Mouse (Mus musculus) sigmoid colon, adult 10 weeks (tissue): ENCODE measurements around the gene Kiss1r. TPM values are rescaled to one million over a fixed set of nuclear protein-coding genes. Genes with fewer than 3 reads are reported as not detected.

ENCODE experiments used
- polyA plus RNA-seq: library from polyadenylated mRNA; stranded (reverse); fragments of 350-450 nt; fragmentation: Illumina TruSeq; extraction: RNeasy Lipid Tissue Mini Kit (QIAGEN cat#74804); gene quantifications from one replicate; pipeline ENCODE4 v1.2.3, GENCODE M21; 2014; ENCODE audit warnings: low read depth, low replicate concordance

Gene Kiss1r
- polyA plus RNA-seq: 0.35 TPM

DNA sequence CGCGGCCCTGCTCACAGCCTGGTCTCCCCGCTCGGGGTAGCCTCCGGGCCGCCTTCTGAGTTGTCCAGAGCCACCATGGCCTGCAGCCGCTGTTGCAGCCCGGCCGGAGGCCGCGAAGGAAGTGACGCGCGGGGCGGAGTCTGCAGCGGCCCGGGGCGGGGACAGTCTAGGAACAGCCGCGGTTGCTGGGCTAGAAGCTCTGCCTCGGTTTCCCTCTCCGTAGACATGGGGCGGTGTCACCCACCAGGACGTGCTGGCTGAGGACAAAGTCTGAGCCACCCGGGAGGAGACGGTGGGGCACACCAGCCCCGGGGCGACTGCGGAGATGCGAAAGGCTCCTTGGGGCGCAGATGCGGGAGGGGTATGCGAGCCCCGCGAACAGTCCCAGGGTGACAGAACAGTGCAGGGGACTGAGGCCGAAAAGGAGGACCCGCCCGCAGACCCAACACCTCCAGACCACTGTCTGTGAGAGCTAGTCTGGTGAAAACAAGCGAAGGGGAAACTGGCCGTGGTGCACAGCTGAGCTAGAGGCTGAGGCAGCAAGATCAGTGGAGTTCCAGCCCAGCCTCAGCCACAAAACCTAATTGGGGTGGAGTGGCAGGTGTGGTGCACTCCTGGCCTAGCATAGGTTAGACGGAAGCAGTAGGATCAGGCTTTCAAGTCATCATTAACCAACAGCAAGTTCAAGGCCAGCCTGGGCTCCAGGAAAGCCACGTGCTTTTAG, at the start of gene Kiss1r:
TSS of gene Kiss1r (plus strand) at position 164 of the 724 bp plus-strand sequence.

DNA sequence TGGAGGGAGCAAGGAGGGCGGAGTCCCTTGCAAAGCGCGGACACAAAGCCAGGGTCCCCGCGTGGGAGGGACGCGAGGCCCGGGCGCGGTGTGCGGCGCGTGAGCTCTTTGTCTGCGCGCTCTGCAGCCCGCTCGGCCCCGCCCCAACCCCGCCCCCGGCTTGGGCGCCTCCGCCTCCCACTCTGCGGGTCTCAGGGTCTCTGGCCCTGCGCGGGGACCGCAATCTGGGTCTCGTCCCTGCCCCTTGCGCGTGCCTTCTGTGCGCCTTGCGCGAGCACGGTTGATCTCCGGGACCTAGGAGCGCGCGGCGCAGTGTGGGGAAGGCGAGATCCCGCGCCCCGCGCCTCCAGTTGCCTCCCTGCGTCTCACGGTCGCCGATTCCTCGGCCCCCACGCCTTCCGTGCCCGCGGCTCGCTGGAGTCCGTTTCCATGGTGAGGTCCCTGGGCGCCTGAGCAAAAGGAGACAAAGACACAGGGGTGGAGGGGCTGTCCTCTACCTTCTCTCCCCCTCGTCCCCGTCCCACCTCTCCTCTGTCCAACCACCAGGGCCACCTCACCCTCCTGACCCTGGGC, 42.4 kb upstream of the Kiss1r start, which contains the start of the genes Prtn3 and Plppr3:
TSS of gene Prtn3 (plus strand) at position 187 of the 573 bp plus-strand sequence.
TSS of gene Plppr3 (minus strand) at position 345 of the 573 bp plus-strand sequence.

DNA sequence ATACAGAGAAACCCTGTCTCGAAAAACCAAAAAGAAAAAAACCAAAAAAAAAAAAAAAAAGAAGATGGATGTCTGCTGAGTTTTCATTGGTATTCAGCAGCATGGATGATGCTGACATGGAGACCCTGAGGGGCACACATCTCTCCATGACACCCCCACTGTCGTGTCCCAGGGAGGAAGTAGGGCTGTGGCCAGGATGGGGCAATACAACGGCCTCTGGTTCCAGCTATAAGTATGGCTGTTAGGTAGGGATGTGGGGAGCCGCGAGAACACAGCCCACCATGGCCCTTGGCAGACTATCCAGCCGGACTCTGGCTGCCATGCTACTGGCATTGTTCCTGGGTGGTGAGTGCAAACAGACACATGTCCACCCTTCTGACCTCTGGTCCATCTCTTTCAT, 30.7 kb upstream of the Kiss1r start, which contains the start of gene Elane:
TSS of gene Elane (plus strand) at position 194 of the 400 bp plus-strand sequence.

DNA sequence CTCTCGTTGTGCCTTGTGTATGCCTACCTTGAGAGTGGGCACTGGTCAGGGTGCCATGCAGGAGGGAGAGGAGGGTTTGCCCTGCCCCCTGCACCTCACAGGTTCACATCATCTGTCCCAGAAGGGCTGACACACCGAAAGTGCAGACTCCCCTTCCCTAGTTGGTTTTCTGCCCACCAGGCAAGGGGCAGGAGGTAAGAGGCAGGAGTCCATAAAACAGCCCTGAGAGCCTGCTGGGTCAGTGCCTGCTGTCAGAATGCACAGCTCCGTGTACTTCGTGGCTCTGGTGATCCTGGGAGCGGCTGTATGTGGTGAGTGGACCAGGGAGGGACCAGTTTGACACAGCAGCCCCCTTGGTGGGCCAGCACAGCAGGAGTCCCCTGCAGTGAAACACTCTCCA, 26.1 kb upstream of the Kiss1r start, which contains the start of gene Cfd:
TSS of gene Cfd (plus strand) at position 184 of the 400 bp plus-strand sequence.

DNA sequence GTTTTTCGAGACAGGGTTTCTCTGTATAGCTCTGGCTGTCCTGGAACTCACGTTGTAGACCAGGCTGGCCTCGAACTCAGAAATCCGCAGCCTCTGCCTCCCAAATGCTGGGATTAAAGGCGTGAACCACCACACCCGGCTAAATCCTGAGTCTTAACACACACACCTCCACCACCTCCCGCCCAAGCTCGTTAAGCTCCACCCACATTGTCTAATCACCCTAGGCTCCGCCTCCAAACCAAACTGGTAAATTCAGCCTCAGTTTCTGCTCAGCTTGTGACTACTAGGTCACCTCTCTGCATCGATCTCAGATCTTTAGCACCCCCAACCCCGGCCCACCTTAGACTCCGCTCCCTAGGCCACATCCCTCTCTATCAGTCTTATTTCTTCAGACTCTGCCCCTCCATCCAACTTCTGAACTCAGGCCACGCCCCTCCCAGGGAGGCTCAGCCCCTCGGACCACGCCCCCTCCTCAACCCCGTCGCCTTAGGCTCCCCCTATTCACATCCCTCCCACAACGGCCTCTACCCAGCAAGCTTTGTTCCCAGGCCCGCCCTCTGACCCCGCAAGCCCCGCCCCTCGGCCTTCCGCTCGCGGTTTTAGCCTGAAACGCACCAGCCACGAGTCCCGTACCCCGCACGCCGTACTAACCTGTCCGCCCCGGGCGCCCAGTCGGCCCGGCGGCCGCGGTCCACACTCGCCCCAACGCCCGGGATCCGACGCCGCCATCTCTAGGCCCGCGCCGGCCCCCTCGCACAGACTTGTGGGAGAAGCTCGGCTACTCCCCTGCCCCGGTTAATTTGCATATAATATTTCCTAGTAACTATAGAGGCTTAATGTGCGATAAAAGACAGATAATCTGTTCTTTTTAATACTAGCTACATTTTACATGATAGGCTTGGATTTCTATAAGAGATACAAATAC, 8.3 kb upstream of the Kiss1r start, which contains the start of gene Med16:
TSS of gene Med16 (minus strand) at position 757 of the 925 bp plus-strand sequence.

DNA sequence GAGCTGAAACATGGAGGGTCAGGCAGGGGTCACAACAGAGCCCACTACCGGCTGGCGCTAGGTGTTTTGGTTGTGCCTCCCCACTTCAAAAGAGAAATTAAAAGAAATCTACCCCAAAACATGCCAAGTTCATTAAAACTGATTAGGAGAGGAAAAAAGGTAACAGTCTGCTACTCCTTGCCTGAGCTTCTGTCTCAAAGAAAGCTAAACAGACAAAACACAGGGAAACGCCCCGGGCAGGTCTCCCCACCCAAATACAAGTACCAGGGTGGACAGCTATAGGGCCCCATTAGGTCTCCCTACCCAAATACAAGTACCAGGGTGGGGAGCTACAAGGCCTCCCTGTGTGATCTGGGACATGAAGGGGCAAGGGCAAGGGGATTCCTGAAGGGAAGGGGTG, 6.2 kb upstream of the Kiss1r start, which contains the start of gene Gm26602:
TSS of gene Gm26602 (plus strand) at position 301 of the 400 bp plus-strand sequence.

DNA sequence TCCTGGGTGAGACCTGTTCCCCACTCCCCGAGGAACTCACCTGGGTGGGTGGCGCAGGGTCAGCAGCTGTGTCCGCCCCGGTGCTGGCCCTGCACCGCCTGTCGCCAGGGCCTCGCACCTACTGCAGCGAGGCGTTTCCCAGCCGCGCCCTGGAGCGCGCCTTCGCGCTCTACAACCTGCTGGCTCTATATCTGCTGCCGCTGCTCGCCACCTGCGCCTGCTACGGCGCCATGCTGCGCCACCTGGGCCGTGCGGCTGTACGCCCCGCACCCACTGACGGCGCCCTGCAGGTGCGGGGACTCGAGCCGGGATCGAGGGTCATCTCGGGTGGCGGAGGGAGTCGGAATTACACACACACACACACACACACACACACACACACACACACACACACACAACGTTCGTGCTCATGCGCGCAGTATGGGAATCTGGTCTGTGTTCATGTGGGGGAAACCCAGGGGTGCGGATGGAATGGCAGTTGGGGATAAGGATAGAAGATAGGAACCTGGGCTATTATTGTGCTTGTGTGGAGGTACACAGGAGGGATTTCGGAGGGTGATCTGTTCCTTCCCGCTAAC, 4.3 kb downstream of the Kiss1r start, which contains the start of gene R3hdm4:
TSS of gene R3hdm4 (minus strand) at position 251 of the 578 bp plus-strand sequence.

DNA sequence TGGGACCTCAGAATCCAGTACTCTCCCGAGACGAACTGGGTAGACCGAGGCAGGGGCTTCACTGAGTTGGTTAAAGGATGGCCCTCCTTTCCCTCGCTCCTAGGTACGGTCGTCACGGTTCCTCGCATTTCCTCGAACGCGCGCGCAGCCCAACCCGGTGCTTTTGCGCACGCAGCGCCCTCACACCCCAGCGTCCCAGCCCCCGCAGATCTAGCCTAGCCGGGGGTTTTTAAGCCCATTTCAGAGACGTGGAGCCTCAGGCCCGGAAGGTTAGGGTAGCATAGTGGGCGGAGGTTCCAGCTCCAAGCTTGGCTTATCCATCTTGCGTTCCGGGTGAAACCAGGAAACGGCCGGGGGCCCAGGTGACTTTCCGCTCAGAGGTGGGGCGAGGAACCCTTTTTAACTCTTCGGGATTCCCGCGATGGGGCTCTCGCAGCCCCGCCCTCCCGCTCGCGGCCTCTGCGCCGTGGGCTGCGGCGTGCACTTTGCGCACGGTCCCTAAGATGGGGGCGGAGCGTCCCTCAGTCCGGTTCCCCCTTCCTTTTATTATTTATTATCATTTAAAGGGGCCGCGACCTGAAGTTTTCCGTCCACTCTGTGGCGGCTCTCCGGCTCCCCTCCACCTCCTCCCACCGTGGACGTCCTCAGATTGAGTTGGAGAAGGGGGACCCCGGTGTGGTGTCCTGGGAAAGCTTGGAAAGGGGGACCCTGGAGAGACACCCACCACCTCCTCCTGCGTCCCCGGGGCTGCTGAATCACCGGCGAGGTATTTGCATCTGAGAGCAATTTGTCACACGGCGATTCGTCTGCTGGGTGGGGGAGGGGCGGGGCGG, 9.9 kb downstream of the Kiss1r start, which contains the start of gene Arid3a:
TSS of gene Arid3a (plus strand) at position 553 of the 833 bp plus-strand sequence.

DNA sequence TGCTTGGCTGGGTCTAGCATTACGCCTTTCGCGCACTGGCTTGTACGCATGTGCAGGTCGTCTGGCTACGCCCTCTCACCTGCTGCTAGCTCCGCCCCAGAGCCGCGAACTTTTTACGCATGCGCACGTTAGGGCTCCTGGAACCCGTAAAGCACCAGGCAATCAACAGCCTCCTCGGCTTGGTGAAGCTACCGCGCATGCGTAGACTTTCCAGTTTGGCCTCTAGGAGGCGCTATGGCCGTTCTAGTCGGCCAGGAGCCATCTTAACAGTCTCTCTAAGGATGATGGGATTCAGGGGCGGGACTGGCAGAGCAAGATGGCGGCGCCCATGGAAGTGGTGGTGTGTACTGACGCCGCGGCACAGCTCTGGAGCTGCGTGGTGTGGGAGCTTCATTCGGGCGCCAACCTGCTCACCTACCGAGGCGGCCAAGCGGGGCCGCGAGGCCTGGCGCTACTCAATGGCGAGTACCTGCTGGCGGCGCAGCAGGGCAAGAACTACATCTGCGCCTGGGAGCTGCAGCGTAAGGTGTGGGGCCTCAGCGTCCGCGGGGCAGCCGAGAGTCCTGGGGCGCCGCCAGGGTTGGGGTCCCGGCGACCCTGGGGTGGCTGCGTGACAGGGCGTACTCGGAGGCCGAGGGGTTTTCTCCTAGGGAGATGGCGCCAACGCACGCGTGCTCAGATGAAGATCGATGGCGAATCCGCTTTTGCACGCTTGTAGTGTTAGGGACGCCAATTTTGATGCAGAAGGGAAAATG, 43.3 kb downstream of the Kiss1r start, which contains the start of gene Wdr18:
TSS of gene Wdr18 (plus strand) at position 306 of the 755 bp plus-strand sequence.

DNA sequence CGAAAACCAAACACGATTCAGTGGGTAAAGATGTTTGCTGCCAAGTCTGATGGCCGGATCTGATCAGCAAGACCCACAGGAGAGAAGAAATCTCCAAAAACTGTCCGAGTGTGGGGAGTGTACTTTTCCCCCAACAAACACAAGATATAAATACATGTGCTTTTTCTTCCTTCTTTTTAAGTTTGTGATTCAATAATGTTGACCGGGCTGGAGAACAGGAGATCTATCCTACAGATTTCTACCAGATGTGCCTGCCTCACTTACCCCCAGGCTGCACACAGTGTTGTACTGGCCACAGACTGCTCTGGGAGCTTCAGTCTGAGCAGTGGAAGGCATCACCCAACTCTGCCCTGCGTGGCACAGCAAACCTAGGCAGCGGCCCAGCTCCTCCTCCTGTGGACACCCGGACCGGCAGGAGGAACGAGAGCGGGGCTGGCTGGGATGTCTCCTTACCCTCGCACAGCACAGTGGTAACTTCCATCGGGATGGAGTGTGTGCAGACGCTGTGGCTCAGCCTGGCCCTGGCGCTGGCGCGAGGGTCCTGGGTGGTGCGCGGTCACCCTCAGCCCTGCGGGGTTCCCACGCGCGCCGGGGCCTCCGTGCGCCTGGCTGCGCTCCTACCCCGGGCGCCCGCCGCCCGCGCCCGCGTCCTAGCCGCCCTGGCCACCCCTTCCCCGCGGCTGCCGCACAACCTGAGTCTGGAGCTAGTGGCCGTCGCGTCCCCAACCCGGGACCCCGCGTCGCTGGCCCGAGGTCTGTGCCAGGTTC, 53.8 kb downstream of the Kiss1r start, which contains the start of gene Grin3b:
TSS of gene Grin3b (plus strand) at position 301 of the 768 bp plus-strand sequence.

Other genes starting within 250 kb of the Kiss1r start
- gene Tpgs1, start 247.6 kb upstream of the Kiss1r start, polyA plus RNA-seq: not detected
- not detected for gene Cdc34, start 234.8 kb upstream of the Kiss1r start, polyA plus RNA-seq
- not detected for gene Gzmm, start 228.0 kb upstream of the Kiss1r start, polyA plus RNA-seq
- gene Bsg, start 212.5 kb upstream of the Kiss1r start, polyA plus RNA-seq: 376 TPM
- gene Hcn2, start 200.3 kb upstream of the Kiss1r start, polyA plus RNA-seq: 0.22 TPM
- 0.82 TPM for gene Polrmt, start 170.4 kb upstream of the Kiss1r start, polyA plus RNA-seq
- not detected for gene Fgf22, start 161.9 kb upstream of the Kiss1r start, polyA plus RNA-seq
- 0.73 TPM for gene Rnf126, start 150.0 kb upstream of the Kiss1r start, polyA plus RNA-seq
- 2.5 TPM for gene Fstl3, start 139.7 kb upstream of the Kiss1r start, polyA plus RNA-seq
- not detected for gene Prss57, start 126.0 kb upstream of the Kiss1r start, polyA plus RNA-seq
- 0.69 TPM for gene Palm, start 123.4 kb upstream of the Kiss1r start, polyA plus RNA-seq
- gene Misp, start 96.0 kb upstream of the Kiss1r start, polyA plus RNA-seq: 12.8 TPM
- gene Ptbp1, start 62.5 kb upstream of the Kiss1r start, polyA plus RNA-seq: 91.3 TPM
- gene Prtn3, start 42.5 kb upstream of the Kiss1r start, polyA plus RNA-seq: not detected
- gene Plppr3, start 42.3 kb upstream of the Kiss1r start, polyA plus RNA-seq: not detected
- not detected for gene Elane, start 30.7 kb upstream of the Kiss1r start, polyA plus RNA-seq
- 0.88 TPM for gene Cfd, start 26.1 kb upstream of the Kiss1r start, polyA plus RNA-seq
- gene Med16, start 8.0 kb upstream of the Kiss1r start, polyA plus RNA-seq: 0.19 TPM
- not detected for gene Gm26602, start 6.1 kb upstream of the Kiss1r start, polyA plus RNA-seq
- gene R3hdm4, start 4.2 kb downstream of the Kiss1r start, polyA plus RNA-seq: 21.3 TPM
- gene Arid3a, start 10.1 kb downstream of the Kiss1r start, polyA plus RNA-seq: 2.5 TPM
- 0.79 TPM for gene Wdr18, start 43.2 kb downstream of the Kiss1r start, polyA plus RNA-seq
- gene Grin3b, start 53.7 kb downstream of the Kiss1r start, polyA plus RNA-seq: not detected
- gene Tmem259, start 67.4 kb downstream of the Kiss1r start, polyA plus RNA-seq: 0.22 TPM
- 4.2 TPM for gene Cnn2, start 71.6 kb downstream of the Kiss1r start, polyA plus RNA-seq
- 0.41 TPM for gene Abca7, start 79.5 kb downstream of the Kiss1r start, polyA plus RNA-seq
- not detected for gene Arhgap45, start 99.7 kb downstream of the Kiss1r start, polyA plus RNA-seq
- gene Polr2e, start 122.8 kb downstream of the Kiss1r start, polyA plus RNA-seq: 0.63 TPM
- gene Gpx4, start 130.2 kb downstream of the Kiss1r start, polyA plus RNA-seq: 21.4 TPM
- gene Sbno2, start 188.6 kb downstream of the Kiss1r start, polyA plus RNA-seq: 1.6 TPM
- gene Stk11, start 198.8 kb downstream of the Kiss1r start, polyA plus RNA-seq: 6.7 TPM
- gene Atp5d, start 221.7 kb downstream of the Kiss1r start, polyA plus RNA-seq: 0.50 TPM
- gene Cbarp, start 223.9 kb downstream of the Kiss1r start, polyA plus RNA-seq: not detected
- gene Midn, start 231.3 kb downstream of the Kiss1r start, polyA plus RNA-seq: 13.1 TPM
- 23.0 TPM for gene Cirbp, start 249.0 kb downstream of the Kiss1r start, polyA plus RNA-seq